Mouse (Mus musculus) megakaryocyte, adult 5-6 weeks (primary cell): ENCODE results near the gene Cap2. TPM values are rescaled to one million over a fixed set of nuclear protein-coding genes. Genes with fewer than 3 reads are reported as not detected.

ENCODE experiments used
- ATAC-seq: 2 replicates; pipeline ENCODE4 v1.8.0; 2016; ENCODE audit warnings: mild to moderate bottlenecking, inconsistent platforms; ENCODE audit not compliant: poor library complexity, severe bottlenecking
- total RNA-seq, 2 experiments: library from RNA; stranded (forward) in 1 of 2; stranded (reverse) in 1 of 2; fragments of 153-499, 151-499 nt in 1 of 2; fragments of 221-1000, 200-1000 nt in 1 of 2; gene quantifications; 2 replicates each; pipeline versions ENCODE4 v1.2.3 to v1.2.4; 2015 to 2017

Cap2 gene
- total RNA-seq, 2 experiments from 2014 or later = not detected

DNA sequence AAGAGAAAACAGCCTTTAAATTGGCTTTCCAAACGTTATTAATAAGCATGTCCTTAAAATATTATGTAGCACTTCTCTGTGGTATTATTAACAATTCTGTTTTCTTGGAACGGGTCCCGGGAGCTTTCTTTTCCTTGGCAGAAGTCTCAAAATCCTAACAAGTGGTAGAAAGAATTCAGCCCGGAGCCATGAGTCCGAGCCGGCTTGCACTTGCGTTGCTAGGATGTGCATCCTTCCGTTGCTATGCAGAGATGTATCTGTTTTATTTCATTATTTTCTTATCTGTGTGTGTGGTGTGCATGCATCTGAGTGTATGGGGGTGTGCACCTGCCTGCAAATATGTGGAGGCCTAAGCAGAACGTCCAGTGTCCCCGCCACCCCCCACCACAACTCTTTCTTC, 126.2 kb downstream of the Cap2 start:
- no peak for ATAC-seq

GRCm38 (mm10) chr13:46629391-46629790, 127.7 kb downstream of the Cap2 start:
- no peak for ATAC-seq

- ATAC-seq = no peak
These were observed 131.1 kb downstream of the Cap2 start for GRCm38 (mm10) chr13:46632796-46633195.

- ATAC-seq = no peak
These were observed 131.9 kb downstream of the Cap2 start for GRCm38 (mm10) chr13:46633320-46634132.

DNA sequence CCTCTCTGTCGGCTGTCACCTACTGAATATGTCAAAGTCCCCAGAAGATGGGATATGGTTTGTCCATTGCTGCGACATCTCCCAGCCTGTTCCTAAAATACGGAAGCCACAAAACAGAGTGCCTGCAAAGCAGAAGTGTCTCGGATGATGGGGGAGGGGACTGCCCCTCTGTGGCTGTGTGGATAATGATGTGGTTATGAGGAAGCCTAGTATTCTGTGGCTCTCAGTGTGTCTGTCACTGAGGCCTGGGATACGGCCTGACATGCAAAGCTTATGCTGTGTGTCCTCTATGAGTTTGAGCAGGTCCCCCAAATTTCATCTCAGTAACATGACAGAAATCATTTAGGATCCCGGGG, 132.5 kb downstream of the Cap2 start:
- ATAC-seq = peak; percentile 98

GRCm38 (mm10) chr13:46640608-46641468, 139.2 kb downstream of the Cap2 start:
- no peak for ATAC-seq

- no peak for ATAC-seq
These were observed 140.7 kb downstream of the Cap2 start for GRCm38 (mm10) chr13:46642318-46642717.

GRCm38 (mm10) chr13:46644175-46644574, 142.5 kb downstream of the Cap2 start:
- ATAC-seq = no peak

GRCm38 (mm10) chr13:46645476-46645875, 143.8 kb downstream of the Cap2 start:
- ATAC-seq = no peak

DNA sequence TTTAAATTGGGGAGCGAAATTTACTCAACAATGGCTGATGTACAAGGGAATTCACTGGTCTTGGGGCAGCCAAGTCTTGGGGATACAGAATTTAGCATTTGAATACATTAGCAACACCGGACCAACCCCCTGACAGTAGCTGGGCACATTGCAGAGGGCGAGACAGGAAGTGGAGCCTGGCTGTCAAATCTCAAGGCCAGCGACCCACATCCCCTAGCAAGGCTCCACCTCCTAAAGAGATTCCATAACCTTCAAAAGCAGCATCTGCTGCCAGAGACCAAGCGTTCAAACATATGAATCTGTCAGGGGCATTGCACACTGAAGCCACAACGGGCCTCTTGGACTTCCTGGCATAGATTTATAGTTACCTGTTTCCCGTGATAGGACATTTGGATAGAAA, 150.2 kb downstream of the Cap2 start:
- ATAC-seq = no peak

DNA sequence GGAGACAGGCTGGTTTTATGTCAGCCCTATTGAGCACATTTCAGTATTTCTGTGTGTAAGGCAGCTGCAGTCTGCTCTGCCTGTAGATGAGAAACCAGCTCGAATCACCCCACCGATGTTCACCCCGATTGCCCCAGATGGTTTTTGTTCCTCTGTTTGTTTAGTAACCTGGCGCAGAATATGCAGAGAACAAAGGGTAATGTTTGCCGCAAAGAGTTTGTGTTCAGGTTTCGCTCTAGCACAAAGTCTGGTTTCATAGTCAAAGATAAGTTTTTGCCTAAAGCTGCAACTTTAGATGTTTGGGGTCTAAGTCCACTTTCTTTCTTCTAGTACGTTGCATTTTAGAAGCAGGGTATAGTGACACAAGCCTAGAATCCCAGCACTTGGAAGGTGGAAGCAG, 151.0 kb downstream of the Cap2 start:
- ATAC-seq = no peak

GRCm38 (mm10) chr13:46653671-46654070, 152.0 kb downstream of the Cap2 start:
- ATAC-seq = no peak

- no peak for ATAC-seq
These were observed 152.9 kb downstream of the Cap2 start for GRCm38 (mm10) chr13:46654566-46654965.

DNA sequence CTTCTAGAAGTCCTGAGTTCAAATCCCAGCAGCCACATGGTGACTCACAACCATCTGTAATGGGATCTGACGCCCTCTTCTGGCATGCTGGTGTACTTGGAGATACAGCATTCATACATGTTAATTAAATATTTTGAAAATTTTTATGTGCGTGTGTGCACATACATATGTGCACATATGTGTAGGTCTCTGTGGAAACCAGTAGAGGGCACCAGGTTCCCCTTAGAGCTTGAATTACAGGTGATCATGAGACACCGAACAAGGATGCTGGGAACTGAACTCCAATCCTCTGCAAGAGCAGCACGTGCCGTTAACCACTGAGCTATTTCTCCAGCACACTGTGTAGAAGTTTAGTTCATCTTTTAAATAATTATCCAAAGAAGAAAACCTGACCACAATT, 157.6 kb downstream of the Cap2 start:
- ATAC-seq = no peak

DNA sequence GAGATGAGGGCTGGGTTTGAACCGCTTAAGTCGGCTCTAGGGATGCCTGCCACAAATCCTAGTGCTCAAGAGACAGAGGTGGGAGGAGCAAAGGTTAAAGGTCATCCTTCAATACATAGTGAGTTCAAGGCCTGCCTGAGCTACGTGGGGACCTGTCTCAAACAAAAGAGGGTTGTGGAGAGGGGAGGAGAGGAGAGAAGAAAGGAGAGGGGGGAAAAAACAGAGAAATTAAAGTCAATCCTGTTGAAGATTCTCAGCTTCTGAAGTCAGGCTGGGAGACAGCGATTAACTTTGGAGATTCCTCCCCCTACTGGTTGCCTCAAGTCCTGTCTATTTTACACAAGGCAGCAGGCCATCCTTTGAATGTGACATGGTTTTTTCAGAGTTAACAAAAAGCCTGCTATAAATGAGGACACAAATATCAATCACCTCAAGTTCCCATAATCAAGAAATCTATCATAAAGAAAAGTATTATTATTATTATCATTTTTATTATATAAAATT, 161.9 kb downstream of the Cap2 start:
- no peak for ATAC-seq

DNA sequence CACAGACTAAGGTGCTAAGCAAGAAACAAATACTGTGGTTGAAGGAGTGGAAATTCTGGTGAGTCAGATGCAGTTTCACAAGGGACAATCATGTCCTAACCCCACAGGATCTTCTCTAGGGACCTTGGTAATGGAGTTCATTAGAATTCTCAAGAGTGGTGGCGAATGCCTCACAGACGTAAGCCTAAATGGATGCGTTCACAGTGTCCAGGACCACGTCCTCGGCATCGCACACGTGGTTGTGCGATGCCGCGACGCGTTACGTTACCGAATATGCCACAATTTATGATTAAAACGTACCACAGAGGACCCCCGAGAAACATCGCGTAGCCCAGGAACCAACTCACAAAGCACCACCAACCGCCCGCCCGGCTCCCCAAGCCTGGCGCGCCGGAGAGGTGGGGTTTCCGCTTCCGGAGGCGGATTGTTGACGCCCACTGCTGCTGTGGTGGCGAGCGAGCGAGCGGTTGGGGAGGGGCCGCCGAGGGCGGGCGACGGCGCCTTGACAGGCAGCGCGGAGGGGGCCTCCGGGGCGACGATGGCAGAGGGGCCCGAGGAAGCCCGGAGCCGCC, 167.5 kb downstream of the Cap2 start, which contains the start of gene Fam8a1:
Fam8a1 (plus strand) TSS at position 475 of the 572 bp plus-strand sequence.
- peak; percentile 99 for ATAC-seq

GRCm38 (mm10) chr13:46669620-46670271, 168.1 kb downstream of the Cap2 start:
- peak; percentile 43; the same call in 1 of the 2 replicates for ATAC-seq

GRCm38 (mm10) chr13:46670514-46670913, 168.9 kb downstream of the Cap2 start:
- ATAC-seq = no peak

GRCm38 (mm10) chr13:46674601-46675000, 173.0 kb downstream of the Cap2 start:
- ATAC-seq = no peak

GRCm38 (mm10) chr13:46677721-46678120, 176.1 kb downstream of the Cap2 start:
- ATAC-seq = no peak

DNA sequence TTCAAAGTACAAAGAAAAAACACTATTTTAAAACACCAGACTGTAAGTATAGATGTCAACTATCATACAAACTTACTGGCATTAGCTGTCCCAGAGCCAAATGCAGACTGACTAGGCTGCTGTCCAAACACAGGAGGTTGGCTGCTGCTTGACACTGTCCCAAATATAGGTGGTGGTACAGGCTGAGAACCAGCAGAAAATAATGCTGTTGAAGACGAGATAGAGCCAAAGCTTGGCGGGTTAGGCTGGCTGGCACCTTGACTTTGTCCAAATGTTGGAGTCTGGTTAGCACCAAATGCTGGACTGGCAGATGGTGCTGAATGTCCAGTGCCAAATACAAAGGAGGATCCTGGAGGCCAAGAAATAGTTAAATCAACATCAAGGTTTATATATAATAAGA, 181.3 kb downstream of the Cap2 start:
- ATAC-seq = no peak
